Mouse (Mus musculus) gastrocnemius, postnatal 25 days (tissue): Measurements from ENCODE around the gene Col4a4. TPM values are rescaled to one million over a fixed set of nuclear protein-coding genes. Genes with fewer than 3 reads are reported as not detected.
A peak's percentile ranks its signal among the peaks of the same experiment; 100 is the strongest.

Source experiments
- DNase-seq: peaks from one replicate; pipeline ENCODE4 v3.0.0; 2022
- total RNA-seq, 2 experiments: library from RNA; stranded (reverse); gene quantifications; 1 replicate in 1 of 2; 2 replicates in 1 of 2; pipeline ENCODE4 v1.2.3; 2021

The Col4a4 gene
- total RNA-seq, 2 experiments from 2014 or later, result 1.6 to 1.7 TPM

GRCm38 (mm10) chr1:82578320-82578719 is 8.3 kb downstream of the Col4a4 start:
- DNase-seq, result no peak

DNA sequence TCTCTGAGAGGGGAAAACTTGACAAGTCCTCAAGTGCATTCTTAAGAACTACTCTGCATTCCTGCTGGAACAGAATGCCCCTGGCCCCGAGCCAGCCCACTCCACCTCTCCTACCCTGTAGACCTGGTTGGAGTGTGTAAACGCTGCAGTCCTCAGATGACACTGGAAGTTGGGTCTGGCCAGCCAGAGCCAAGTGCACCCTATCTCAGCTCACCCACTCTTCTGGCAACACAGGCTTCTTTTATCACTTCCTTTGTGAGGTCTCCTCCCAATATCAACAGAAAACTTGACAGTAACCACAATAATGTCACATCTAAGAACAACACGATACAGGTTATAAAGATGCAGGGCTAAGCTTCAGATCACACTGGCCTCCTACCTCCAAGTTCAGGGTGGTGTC is 8.7 kb downstream of the Col4a4 start:
- DNase-seq, result peak; percentile 15

GRCm38 (mm10) chr1:82577339-82577738 is 9.3 kb downstream of the Col4a4 start:
- no peak for DNase-seq

- DNase-seq, result no peak
These were observed 10.5 kb downstream of the Col4a4 start for GRCm38 (mm10) chr1:82576182-82576581.

- no peak for DNase-seq
These were observed 11.0 kb downstream of the Col4a4 start for GRCm38 (mm10) chr1:82575681-82576080.

DNA sequence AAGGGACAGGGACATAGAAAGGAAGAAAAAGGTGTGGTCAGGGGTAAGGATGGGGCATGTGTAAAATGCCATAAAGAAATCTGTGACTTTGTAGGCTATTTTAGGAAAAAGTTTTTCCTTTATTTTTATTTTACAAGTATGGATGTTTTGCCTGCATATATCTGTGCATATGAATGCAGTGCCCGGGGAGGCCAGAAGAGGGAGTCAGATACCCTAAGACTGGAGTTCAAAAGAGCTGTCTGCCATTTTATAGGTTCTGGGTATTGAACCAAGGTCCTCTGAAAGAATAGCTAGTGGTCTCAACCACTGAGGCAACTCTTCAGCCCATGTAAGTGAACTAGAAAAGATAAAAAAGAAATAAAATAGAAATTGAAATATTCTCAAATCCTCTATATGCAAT is 14.9 kb downstream of the Col4a4 start:
- no peak for DNase-seq

- DNase-seq, result no peak
These were observed 17.2 kb downstream of the Col4a4 start for GRCm38 (mm10) chr1:82569405-82569804.

- no peak for DNase-seq
These were observed 26.4 kb downstream of the Col4a4 start for GRCm38 (mm10) chr1:82560223-82560622.

DNA sequence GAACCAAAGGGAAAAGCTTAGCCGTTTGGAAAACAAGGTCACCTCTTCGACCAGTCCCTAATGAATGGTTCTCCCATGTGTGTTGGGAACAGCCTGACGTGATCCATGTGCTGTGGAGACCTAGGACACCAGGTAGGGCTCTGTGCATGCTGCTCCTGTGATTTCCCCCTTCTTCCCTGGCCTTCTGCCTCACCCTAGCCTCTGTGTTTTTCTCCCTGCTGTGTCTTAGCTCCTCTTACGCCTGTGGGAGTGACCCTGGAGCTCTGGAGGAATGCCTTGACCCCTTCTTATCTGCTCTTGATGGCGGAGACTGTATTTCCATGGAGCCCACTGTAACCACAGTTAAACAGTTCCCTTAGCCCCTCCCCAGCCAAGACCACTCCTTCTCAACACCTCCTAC is 31.8 kb downstream of the Col4a4 start:
- DNase-seq, result no peak

- DNase-seq, result no peak
These were observed 32.2 kb downstream of the Col4a4 start for GRCm38 (mm10) chr1:82554443-82554850.

GRCm38 (mm10) chr1:82545199-82545960 is 41.3 kb downstream of the Col4a4 start:
- DNase-seq, result no peak

GRCm38 (mm10) chr1:82544419-82545185 is 42.0 kb downstream of the Col4a4 start:
- no peak for DNase-seq

DNA sequence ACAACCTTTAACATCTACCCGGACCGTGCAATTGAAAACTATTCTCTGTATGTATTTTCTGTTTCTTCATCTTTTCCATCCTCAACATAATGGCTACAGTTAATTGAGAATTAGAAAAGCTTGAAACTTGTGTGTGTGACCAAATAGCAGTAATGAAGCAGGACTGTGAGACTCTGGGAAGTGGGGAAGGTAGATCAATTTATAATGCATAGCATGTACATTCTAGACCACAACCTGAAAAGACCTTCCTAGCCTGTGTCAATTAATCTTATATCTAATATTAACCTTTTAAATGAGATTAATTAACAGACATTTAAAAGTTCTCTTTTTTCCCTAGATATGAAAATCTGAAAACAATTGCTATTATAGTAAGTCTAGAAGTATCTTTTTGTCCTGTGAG is 42.7 kb downstream of the Col4a4 start:
- no peak for DNase-seq

DNA sequence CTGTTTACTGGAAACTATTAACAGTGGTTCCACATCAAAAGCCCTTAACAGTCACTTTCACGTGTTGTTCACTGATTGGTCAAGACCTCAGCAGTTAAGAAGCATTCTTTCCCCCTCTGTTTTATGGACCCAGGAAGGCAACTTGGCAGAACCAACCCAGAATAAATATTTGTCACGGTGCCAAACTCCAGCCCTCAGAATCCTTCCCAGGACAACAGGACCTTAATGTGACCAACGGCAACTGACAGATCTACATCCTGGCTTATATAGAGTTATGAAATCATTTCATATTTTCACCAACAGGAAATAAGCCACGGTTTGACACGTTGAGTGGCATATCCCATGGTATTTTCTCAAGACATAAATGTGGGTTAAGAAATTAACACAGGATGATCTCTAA is 46.6 kb downstream of the Col4a4 start:
- no peak for DNase-seq

DNA sequence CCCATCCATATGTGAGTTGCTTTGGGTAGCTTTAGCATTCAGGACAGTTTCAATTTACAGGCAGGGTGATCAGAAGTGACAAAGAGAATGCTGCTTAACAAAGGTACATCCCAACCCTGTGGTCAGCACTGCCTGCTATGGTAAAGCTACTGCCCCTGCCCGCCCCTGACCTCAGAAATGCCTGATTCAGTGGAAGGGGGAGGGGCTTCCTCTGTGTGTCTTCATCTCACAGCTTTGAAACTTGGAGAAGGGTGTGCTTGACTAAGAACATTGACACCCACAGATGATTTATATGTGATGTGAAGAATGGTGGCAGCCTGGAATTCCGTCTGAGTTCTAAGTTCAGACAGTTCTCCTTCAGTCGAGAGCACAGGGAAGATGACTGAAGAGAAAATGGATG is 48.8 kb downstream of the Col4a4 start:
- DNase-seq, result no peak

- DNase-seq, result no peak
These were observed 50.0 kb downstream of the Col4a4 start for GRCm38 (mm10) chr1:82536515-82537174.

- DNase-seq, result no peak
These were observed 58.7 kb downstream of the Col4a4 start for GRCm38 (mm10) chr1:82527931-82528330.

- no peak for DNase-seq
These were observed 94.7 kb downstream of the Col4a4 start for GRCm38 (mm10) chr1:82491954-82492353.

DNA sequence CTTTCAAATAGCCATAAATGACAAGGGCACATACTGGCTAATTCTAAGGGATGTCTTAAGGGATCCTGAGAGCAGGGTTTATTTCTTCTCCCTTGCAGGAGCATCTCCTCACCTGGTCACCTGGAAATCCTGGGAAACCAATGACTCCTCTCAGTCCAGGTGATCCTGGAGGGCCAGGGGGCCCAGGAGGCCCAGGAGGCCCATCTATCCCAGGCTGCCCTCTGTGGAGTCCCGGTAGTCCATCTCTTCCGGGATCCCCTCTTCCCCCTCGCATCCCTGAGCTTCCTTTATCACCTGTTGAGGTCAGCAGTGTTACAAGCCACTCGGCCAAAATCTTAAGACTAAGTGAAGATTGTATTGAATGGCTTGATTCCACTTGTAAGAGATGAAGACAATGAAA is 100.3 kb downstream of the Col4a4 start:
- DNase-seq, result no peak

DNA sequence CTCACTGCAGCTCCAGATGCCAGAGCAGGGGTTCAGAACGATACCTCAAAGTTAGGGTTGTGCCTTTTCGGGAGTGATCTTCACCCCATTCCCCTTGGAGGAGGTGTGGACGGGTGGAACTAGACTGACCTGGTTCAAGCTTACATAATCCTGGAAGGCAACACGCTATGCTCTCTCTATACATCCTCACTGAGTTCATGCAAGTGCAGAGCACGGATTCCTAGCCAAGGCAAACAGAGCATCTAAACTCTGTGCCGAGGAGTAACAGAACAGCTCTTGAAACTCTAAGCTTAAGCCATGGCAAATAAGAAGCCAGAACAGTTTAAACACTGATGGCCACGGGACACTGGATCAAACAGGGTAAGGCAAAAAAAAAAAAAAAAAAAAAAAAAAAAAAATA is 104.3 kb downstream of the Col4a4 start:
- no peak for DNase-seq

GRCm38 (mm10) chr1:82479696-82480487 is 106.8 kb downstream of the Col4a4 start:
- no peak for DNase-seq

- peak; percentile 41 for DNase-seq
These were observed 109.9 kb downstream of the Col4a4 start for GRCm38 (mm10) chr1:82476746-82477145.
